Mouse (Mus musculus) CD4-positive helper T cell, adult 2 months (primary cell): ENCODE measurements around the gene Dnajc9.

Experiments used
- DNase-seq: peaks from one replicate; pipeline ENCODE4 v3.0.0-alpha.2; 2012; ENCODE audit warnings: low read depth, missing footprints, low spot score

Gene Dnajc9

GRCm38 (mm10) chr14:20363230-20363629, 25.5 kb downstream of the Dnajc9 start:
- DNase-seq = no peak

- peak; percentile 94 for DNase-seq
Observed at GRCm38 (mm10) chr14:20347991-20348541, 40.6 kb downstream of the Dnajc9 start, which contains the start of the genes Ecd and Fam149b. TSS of gene Ecd (minus strand) at chr14:20348121. TSS of gene Fam149b (plus strand) at chr14:20348162.

- no peak for DNase-seq
Observed at GRCm38 (mm10) chr14:20347441-20347990, 41.2 kb downstream of the Dnajc9 start.

GRCm38 (mm10) chr14:20345885-20346284, 42.8 kb downstream of the Dnajc9 start:
- DNase-seq = no peak

- peak; percentile 78 for DNase-seq
Observed at GRCm38 (mm10) chr14:20340866-20341265, 47.8 kb downstream of the Dnajc9 start.

- peak; percentile 57 for DNase-seq
Observed at GRCm38 (mm10) chr14:20340149-20340548, 48.6 kb downstream of the Dnajc9 start.

- DNase-seq = no peak
Observed at GRCm38 (mm10) chr14:20339415-20339814, 49.3 kb downstream of the Dnajc9 start.
